Mouse (Mus musculus): Measurements from ENCODE around the gene Fgfr4. TPM values are rescaled to one million over a fixed set of nuclear protein-coding genes. Genes with fewer than 3 reads are reported as not detected.
"Not testable (repeated sequence)": the region's sequence is repeated elsewhere in the genome, so short reads cannot be mapped to it uniquely, and the experiment has no call there.

Gene Fgfr4
- polyA plus RNA-seq, 3 experiments from 2014 or later, result not detected

- no peak for ATAC-seq
Measured at GRCm38 (mm10) chr13:55172336-55172770, 19.9 kb downstream of the Fgfr4 start.

- ATAC-seq, result no peak
Measured at GRCm38 (mm10) chr13:55174347-55174746, 21.9 kb downstream of the Fgfr4 start.

- ATAC-seq, result no peak
Measured at GRCm38 (mm10) chr13:55176265-55176664, 23.8 kb downstream of the Fgfr4 start.

- no peak for ATAC-seq
Measured at GRCm38 (mm10) chr13:55177903-55178496, 25.6 kb downstream of the Fgfr4 start.

- ATAC-seq, result peak; percentile 48
Measured at GRCm38 (mm10) chr13:55178556-55178955, 26.1 kb downstream of the Fgfr4 start.

GRCm38 (mm10) chr13:55179591-55179990 is 27.2 kb downstream of the Fgfr4 start:
- ATAC-seq, result no peak

GRCm38 (mm10) chr13:55181786-55182172 is 29.3 kb downstream of the Fgfr4 start:
- ATAC-seq, result no peak

GRCm38 (mm10) chr13:55182173-55182894 is 29.9 kb downstream of the Fgfr4 start:
- ATAC-seq, result peak; percentile 54

- no peak for ATAC-seq
Measured at GRCm38 (mm10) chr13:55183382-55183781, 30.9 kb downstream of the Fgfr4 start.

- not testable (repeated sequence) for ATAC-seq
Measured at GRCm38 (mm10) chr13:55187062-55187461, 34.6 kb downstream of the Fgfr4 start.

GRCm38 (mm10) chr13:55189531-55190107 is 37.2 kb downstream of the Fgfr4 start:
- peak; percentile 27 for ATAC-seq

- ATAC-seq, result peak; percentile 99
Measured at GRCm38 (mm10) chr13:55190121-55190868, 37.9 kb downstream of the Fgfr4 start.

- no peak for ATAC-seq
Measured at GRCm38 (mm10) chr13:55191535-55191934, 39.1 kb downstream of the Fgfr4 start.

GRCm38 (mm10) chr13:55202758-55203157 is 50.3 kb downstream of the Fgfr4 start:
- ATAC-seq, result not testable (repeated sequence)

GRCm38 (mm10) chr13:55203740-55204139 is 51.3 kb downstream of the Fgfr4 start:
- no peak for ATAC-seq

- no peak for ATAC-seq
Measured at GRCm38 (mm10) chr13:55204667-55205389, 52.4 kb downstream of the Fgfr4 start.

GRCm38 (mm10) chr13:55205448-55206205 is 53.2 kb downstream of the Fgfr4 start:
- no peak for ATAC-seq

GRCm38 (mm10) chr13:55208837-55209648 is 56.6 kb downstream of the Fgfr4 start:
- no peak for ATAC-seq

GRCm38 (mm10) chr13:55209649-55210192 is 57.3 kb downstream of the Fgfr4 start, which contains the start of gene Nsd1:
Nsd1 (plus strand) TSS chr13:55209782.
- ATAC-seq, result no peak

All from inflammation-experienced regulatory T-cells, adult 6 months (primary cell).